Mouse (Mus musculus) hindbrain, postnatal 0 days (tissue): Measurements from ENCODE around the gene Arid5b. TPM values are rescaled to one million over a fixed set of nuclear protein-coding genes. Genes with fewer than 3 reads are reported as not detected.

ENCODE experiments used
- ATAC-seq: fragments of 200-750 bp; cut with Nextera tagmentation; 2 replicates; pipeline ENCODE4 v1.8.0; 2017; ENCODE audit warnings: mild to moderate bottlenecking, moderate TSS enrichment, moderate library complexity
- DNase-seq: peaks from one replicate; pipeline ENCODE4 v3.0.0-alpha.2; 2015; ENCODE audit warnings: low spot score
- H3K27ac ChIP-seq: fragments of 300-500 bp; sonication (generic); 2 replicates; pipeline ENCODE4 v1.5.1; 2014; ENCODE audit warnings: mild to moderate bottlenecking
- H3K27me3 ChIP-seq: fragments of 300-500 bp; sonication (generic); 2 replicates; pipeline ENCODE4 v1.6.1; 2014; ENCODE audit warnings: low read length, mixed read lengths; ENCODE audit not compliant: insufficient read depth
- H3K36me3 ChIP-seq: fragments of 300-500 bp; sonication (generic); 2 replicates; pipeline ENCODE4 v1.6.1; 2014; ENCODE audit warnings: low read length, mixed read lengths; ENCODE audit not compliant: insufficient read depth
- H3K4me1 ChIP-seq: fragments of 300-500 bp; sonication (generic); 2 replicates; pipeline ENCODE4 v1.6.1; 2014; ENCODE audit warnings: antibody characterized with exemption, low read length, mixed read lengths; ENCODE audit not compliant: insufficient read depth
- H3K4me2 ChIP-seq: fragments of 300-500 bp; sonication (generic); 2 replicates; pipeline ENCODE4 v1.6.1; 2014; ENCODE audit warnings: low read depth, mild to moderate bottlenecking, low read length, moderate library complexity, mixed read lengths
- H3K4me3 ChIP-seq: fragments of 300-500 bp; sonication (generic); 2 replicates; pipeline ENCODE4 v1.5.1; 2014; ENCODE audit warnings: low read length
- H3K9ac ChIP-seq: fragments of 300-500 bp; sonication (generic); replicated peaks from 2 replicates; pipeline ENCODE4 v1.6.1; 2014; ENCODE audit warnings: mild to moderate bottlenecking, low read length, moderate library complexity, mixed read lengths
- H3K9me3 ChIP-seq: fragments of 300-500 bp; sonication (generic); 2 replicates; pipeline ENCODE4 v1.6.1; 2016; ENCODE audit warnings: low read length, mixed read lengths
- CTCF ChIP-seq: IDR thresholded peaks from 2 replicates; pipeline ENCODE4 v1.5.1; 2016; ENCODE audit warnings: antibody characterized with exemption, control low read depth, low read depth
- WGBS: fragments of 180-500 bp; shearing (Covaris S2); extraction: QIAGEN DNeasy Blood & Tissue Kit; methylation state at CpG from one replicate; pipeline ENCODE4 v1.1.7; 2014; 5-methylcytosine and 5-hydroxymethylcytosine counted together
- polyA plus RNA-seq: library from polyadenylated mRNA; unstranded; fragments of >200 nt; fragmentation: Nextera tagmentation; extraction: Ambion mirVana; gene quantifications from 2 replicates; pipeline ENCODE4 v1.2.1, GENCODE M21; 2015
- total RNA-seq: library from RNA; depleted of rRNA; stranded (reverse); fragments of >200 nt; gene quantifications from 2 replicates; pipeline ENCODE4 v1.2.3, GENCODE M21; 2014

Arid5b gene
- total and polyA plus RNA-seq, 2 experiments from 2014 or later = 13.1 to 13.8 TPM

DNA sequence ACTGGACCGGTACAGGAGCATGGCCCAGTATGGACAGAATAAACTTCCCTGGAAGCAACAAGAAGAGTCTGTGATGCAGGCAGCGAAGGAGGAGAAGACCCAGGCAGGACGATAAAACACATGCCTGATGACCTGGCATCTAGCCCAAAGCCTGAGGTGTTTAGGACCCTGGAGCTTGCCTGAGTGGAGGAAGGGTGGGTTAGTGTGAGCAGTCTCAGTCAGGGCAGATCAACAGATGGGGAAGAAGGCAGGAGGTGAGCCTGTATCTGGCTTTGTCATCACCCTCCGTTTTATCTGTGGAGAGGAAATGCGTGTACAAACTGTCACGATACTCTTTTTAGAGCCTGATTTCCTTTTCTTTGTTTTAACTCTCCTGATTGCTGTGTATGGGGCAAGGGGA, 196.8 kb downstream of the Arid5b start:
- Histone ChIP-seq H3K36me3 (no peaks in the 10 kb centered on the region), H3K9me3 (no peaks in the 10 kb centered on the region), H3K9ac (no peak overlapping the region), H3K27me3 (no peaks in the 10 kb centered on the region), H3K27ac (no peak overlapping the region), H3K4me1 (no peaks in the 10 kb centered on the region), H3K4me3 (no peak overlapping the region), H3K4me2 (no peak overlapping the region)
- TF ChIP-seq CTCF = no peak
- ATAC-seq = no peak
- 61% methylated on average over 6 of the region's 6 CpGs for WGBS
- DNase-seq = peak; percentile 63

DNA sequence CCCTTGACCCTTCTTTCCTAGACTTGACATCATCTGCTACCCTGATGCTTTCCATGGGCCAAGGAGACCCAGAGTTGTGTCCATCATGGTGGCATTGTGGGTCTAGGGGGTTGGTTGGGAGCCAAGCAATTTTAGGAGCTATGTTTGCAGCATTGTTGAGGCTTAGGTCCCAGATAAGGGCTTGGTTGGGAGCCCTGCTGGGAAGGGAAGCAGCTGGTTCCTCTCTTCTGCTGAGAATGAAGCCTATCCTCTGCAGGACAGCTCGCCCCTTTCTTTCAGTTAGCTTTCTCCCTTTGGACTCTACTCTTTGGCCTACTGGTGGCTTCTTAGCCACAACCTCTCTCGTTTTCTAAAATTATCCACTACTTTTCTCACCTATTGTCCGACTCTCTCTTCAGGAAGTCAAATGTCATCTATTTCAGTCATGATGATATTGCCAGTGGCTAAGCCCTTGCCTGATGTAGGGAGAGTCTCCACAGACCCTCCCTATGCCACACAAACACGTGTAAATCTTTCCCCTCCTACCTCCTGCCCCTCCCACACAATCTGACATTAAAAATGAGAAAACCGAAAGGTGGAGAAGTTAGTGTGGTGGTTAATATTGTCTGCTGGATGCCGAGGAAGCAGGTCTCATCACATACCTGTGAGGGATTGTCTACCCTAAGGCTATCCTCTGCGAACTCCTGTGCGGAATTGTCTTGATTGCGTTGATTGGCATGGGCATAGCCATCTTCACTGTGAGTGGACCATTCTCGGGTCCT, 198.4 kb downstream of the Arid5b start:
- no peaks in the 10 kb centered on the region for H3K9me3 ChIP-seq
- no peak for TF ChIP-seq CTCF
- no peaks in the 10 kb centered on the region for H3K4me1 ChIP-seq
- H3K4me2 ChIP-seq = no peak overlapping the region
- H3K4me3 ChIP-seq = no peak overlapping the region
- H3K36me3 ChIP-seq = no peaks in the 10 kb centered on the region
- H3K27me3 ChIP-seq = no peaks in the 10 kb centered on the region
- H3K27ac ChIP-seq = no peak overlapping the region
- no peak overlapping the region for H3K9ac ChIP-seq
- ATAC-seq (no peak), DNase-seq (no peak)
- 84% methylated on average over 10 of the region's 10 CpGs for WGBS

DNA sequence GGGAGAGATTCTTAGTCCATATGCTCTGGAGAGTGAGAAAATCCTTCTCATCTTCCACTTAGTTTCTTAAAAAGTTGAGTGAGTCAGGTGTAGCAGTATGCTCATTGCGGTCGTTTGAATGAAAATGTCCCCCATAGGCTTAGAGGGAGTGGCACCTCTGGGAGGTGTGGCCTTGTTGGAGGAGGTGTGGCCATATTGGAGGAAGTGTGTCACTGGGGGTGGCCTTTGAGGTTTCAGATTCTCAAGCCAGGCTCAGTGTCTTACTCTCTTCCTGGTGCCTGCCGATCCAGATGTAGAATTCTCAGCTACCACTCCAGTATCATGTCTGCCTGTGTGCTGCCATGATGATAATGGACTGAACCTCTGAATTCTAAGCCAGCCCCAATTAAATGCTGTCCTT, 199.8 kb downstream of the Arid5b start:
- H3K27ac ChIP-seq = no peak overlapping the region
- no peaks in the 10 kb centered on the region for H3K36me3 ChIP-seq
- H3K27me3 ChIP-seq = no peaks in the 10 kb centered on the region
- H3K4me1 ChIP-seq = no peaks in the 10 kb centered on the region
- H3K9me3 ChIP-seq = no peaks in the 10 kb centered on the region
- WGBS = 97% methylated on average over 3 of the region's 3 CpGs
- H3K4me3 ChIP-seq = no peak overlapping the region
- DNase-seq (no peak), ATAC-seq (no peak)
- H3K9ac ChIP-seq = no peak overlapping the region
- TF ChIP-seq CTCF = no peak
- H3K4me2 ChIP-seq = no peak overlapping the region

DNA sequence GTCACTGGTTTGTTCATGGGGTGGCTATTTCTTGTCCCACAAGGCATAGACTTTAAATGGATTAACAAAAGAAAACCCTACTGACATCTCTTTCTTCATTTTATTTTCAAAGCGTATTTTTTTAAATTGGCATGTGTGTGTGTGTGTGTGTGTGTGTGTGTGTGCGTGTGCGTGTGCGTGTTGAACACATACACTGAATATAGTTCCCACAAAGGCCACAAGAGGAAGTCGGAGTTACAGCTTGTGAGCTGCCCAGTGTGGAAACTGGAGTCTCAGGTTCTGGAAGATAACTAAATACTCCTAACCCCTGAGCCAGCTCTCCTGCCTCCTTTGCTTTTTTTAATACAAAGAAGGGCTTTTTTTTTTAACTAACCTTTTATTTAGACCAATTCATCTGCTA, 203.4 kb downstream of the Arid5b start:
- no peaks in the 10 kb centered on the region for H3K4me1 ChIP-seq
- peak; percentile 9; the same call in 1 of the 2 replicates for TF ChIP-seq CTCF
- 95% methylated on average over 5 of the region's 5 CpGs for WGBS
- ATAC-seq = no peak
- no peaks in the 10 kb centered on the region for H3K9me3 ChIP-seq
- no peaks in the 10 kb centered on the region for H3K27me3 ChIP-seq
- H3K4me3 ChIP-seq = no peak overlapping the region
- H3K27ac ChIP-seq = no peak overlapping the region
- H3K36me3 ChIP-seq = no peaks in the 10 kb centered on the region
- DNase-seq = no peak
- no peak overlapping the region for H3K9ac ChIP-seq
- H3K4me2 ChIP-seq = no peak overlapping the region

DNA sequence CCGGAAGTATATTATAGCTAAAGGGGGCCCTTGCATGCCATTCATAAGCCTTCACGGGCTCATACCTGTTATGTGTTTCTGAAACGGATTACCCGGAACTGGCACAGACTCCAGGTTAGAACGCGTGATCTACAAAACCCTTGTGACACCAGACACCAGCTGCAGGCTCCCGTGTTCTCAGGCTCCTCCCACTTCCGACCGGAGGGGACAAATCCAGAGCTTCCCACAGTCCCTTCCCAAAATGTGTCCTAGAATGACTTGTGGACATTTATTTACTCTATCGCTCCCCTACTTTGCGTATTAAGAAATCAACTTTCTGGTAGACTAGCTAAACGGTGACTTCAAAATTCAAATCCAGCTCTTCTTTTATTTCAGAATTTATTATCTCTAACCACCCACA, 204.2 kb downstream of the Arid5b start:
- no peak overlapping the region for H3K4me3 ChIP-seq
- ATAC-seq (no peak), DNase-seq (no peak)
- H3K4me1 ChIP-seq = no peaks in the 10 kb centered on the region
- no peak overlapping the region for H3K27ac ChIP-seq
- no peak overlapping the region for H3K9ac ChIP-seq
- H3K27me3 ChIP-seq = no peaks in the 10 kb centered on the region
- 91% methylated on average over 12 of the region's 12 CpGs for WGBS
- H3K36me3 ChIP-seq = no peaks in the 10 kb centered on the region
- no peak for TF ChIP-seq CTCF
- H3K9me3 ChIP-seq = no peaks in the 10 kb centered on the region
- no peak overlapping the region for H3K4me2 ChIP-seq

DNA sequence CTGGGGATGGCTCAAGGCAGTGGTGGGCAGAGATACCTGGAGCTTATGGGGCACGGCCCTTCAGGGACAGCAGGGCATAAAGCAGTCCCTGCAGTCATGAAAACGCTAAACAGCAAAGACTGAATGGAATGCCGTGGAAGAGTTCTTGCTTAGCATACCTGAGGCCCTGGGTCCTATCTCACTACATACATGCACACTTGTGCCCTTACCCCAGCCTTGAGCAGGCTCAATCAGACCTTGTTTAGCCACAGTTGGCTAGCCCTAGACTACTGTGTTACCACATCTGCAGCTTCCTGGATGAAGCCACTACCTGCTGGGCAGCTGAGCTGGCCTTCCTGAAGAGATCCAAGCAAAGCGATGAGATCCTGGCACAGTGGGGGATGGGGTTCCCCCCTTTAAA, 205.9 kb downstream of the Arid5b start:
- no peak for ATAC-seq
- no peaks in the 10 kb centered on the region for H3K27me3 ChIP-seq
- DNase-seq = no peak
- H3K9me3 ChIP-seq = no peaks in the 10 kb centered on the region
- 91% methylated on average over 4 of the region's 4 CpGs for WGBS
- no peak overlapping the region for H3K9ac ChIP-seq
- no peak overlapping the region for H3K4me3 ChIP-seq
- no peak overlapping the region for H3K4me2 ChIP-seq
- H3K4me1 ChIP-seq = no peaks in the 10 kb centered on the region
- no peak for TF ChIP-seq CTCF
- H3K27ac ChIP-seq = no peak overlapping the region
- no peaks in the 10 kb centered on the region for H3K36me3 ChIP-seq

DNA sequence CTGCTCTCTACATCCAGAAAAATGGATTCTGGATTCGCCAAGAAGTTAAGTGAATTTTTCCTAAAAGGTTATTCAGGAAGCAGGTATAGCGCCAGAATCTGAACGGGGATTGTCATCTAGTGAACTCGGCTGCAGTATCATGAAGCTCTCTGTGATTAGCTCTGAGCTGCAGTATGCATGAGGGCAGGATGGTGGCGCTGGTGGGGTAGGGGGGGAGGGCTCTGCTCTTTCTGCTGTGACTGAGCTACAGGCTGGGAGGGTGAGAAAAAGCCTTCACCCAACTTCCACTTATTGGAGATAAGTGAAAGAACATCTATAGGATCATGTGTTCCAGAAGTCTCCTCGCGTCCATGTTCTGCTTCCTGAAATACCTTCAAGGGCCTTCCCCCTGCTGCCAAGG, 207.5 kb downstream of the Arid5b start:
- Histone ChIP-seq H3K9ac (no peak overlapping the region), H3K36me3 (no peaks in the 10 kb centered on the region), H3K27ac (no peak overlapping the region), H3K9me3 (no peaks in the 10 kb centered on the region), H3K4me3 (no peak overlapping the region), H3K4me1 (no peaks in the 10 kb centered on the region), H3K4me2 (no peak overlapping the region), H3K27me3 (no peaks in the 10 kb centered on the region)
- 85% methylated on average over 7 of the region's 7 CpGs for WGBS
- no peak for ATAC-seq
- TF ChIP-seq CTCF = no peak
- DNase-seq = no peak
